Mouse (Mus musculus): Measurements from ENCODE around the gene 0610037L13Rik. TPM values are rescaled to one million over a fixed set of nuclear protein-coding genes. Genes with fewer than 3 reads are reported as not detected.

The 0610037L13Rik gene
- polyA plus RNA-seq, 1 experiment, result 137 TPM

- 76% methylated on average over 8 of the region's 8 CpGs for WGBS
- H3K27ac ChIP-seq (ENCODE audit: insufficient read depth, low read length), result no peak overlapping the region
- no peaks in the 10 kb centered on the region for H3K4me1 ChIP-seq (ENCODE audit: control insufficient read depth, insufficient read depth, low read length)
- H3K27me3 ChIP-seq (ENCODE audit: control insufficient read depth, insufficient read depth, low read length), result no peaks in the 10 kb centered on the region
- DNase-seq, result no peak
- TF ChIP-seq POLR2A (IDR thresholded peaks at IDR 0.05; ENCODE audit: borderline replicate concordance, insufficient read depth, low read length) (no peak), CTCF (IDR thresholded peaks at IDR 0.05; ENCODE audit: borderline replicate concordance, insufficient read depth, low read depth, low read length) (no peak)
- no peak overlapping the region for H3K4me3 ChIP-seq (replicated peaks; ENCODE audit: insufficient read depth, low read depth, low read length)
Measured at GRCm38 (mm10) chr4:107921152-107921695, 31.6 kb downstream of the 0610037L13Rik start.

GRCm38 (mm10) chr4:107921952-107922351, 32.3 kb downstream of the 0610037L13Rik start:
- no peak overlapping the region for H3K27ac ChIP-seq (ENCODE audit: insufficient read depth, low read length)

GRCm38 (mm10) chr4:107923145-107923802, 33.7 kb downstream of the 0610037L13Rik start, which contains the start of gene Cpt2:
Cpt2 (minus strand) TSS chr4:107923610.
- no peak within 1 kb of the TSS for H3K27ac ChIP-seq (ENCODE audit: insufficient read depth, low read length)
- 2% methylated on average over 38 of the region's 38 CpGs for WGBS
- DNase-seq, result peak; percentile 82 to 84
- H3K27me3 ChIP-seq (ENCODE audit: control insufficient read depth, insufficient read depth, low read length), result no peaks in the 10 kb centered on the region
- TF ChIP-seq CTCF (IDR thresholded peaks at IDR 0.05; ENCODE audit: borderline replicate concordance, insufficient read depth, low read depth, low read length), result no peak
- 0 out of 2 replicates have a peak, but pooled peaks have one; percentile 34 for TF ChIP-seq POLR2A (IDR thresholded peaks at IDR 0.05; ENCODE audit: borderline replicate concordance, insufficient read depth, low read length)
- peak within 1 kb of the TSS; percentile 52 for H3K4me3 ChIP-seq (replicated peaks; ENCODE audit: insufficient read depth, low read depth, low read length)
- no peaks in the 10 kb centered on the region for H3K4me1 ChIP-seq (ENCODE audit: control insufficient read depth, insufficient read depth, low read length)

More at GRCm38 (mm10) chr4:107921952-107922351, 32.3 kb downstream of the 0610037L13Rik start:
- DNase-seq, result no peak
- no peak for TF ChIP-seq CTCF (IDR thresholded peaks at IDR 0.05; ENCODE audit: borderline replicate concordance, insufficient read depth, low read depth, low read length)
- TF ChIP-seq POLR2A (IDR thresholded peaks at IDR 0.05; ENCODE audit: borderline replicate concordance, insufficient read depth, low read length), result no peak
- H3K4me1 ChIP-seq (ENCODE audit: control insufficient read depth, insufficient read depth, low read length), result no peaks in the 10 kb centered on the region
- 50% methylated on average over 4 of the region's 4 CpGs for WGBS
- no peaks in the 10 kb centered on the region for H3K27me3 ChIP-seq (ENCODE audit: control insufficient read depth, insufficient read depth, low read length)
- no peak overlapping the region for H3K4me3 ChIP-seq (replicated peaks; ENCODE audit: insufficient read depth, low read depth, low read length)

- whole genome bisulfite sequencing, result 43% methylated on average over 7 of the region's 7 CpGs
- no peak for TF ChIP-seq CTCF (IDR thresholded peaks at IDR 0.05; ENCODE audit: borderline replicate concordance, insufficient read depth, low read depth, low read length)
- no peak for TF ChIP-seq POLR2A (IDR thresholded peaks at IDR 0.05; ENCODE audit: borderline replicate concordance, insufficient read depth, low read length)
- Histone ChIP-seq H3K4me1 (ENCODE audit: control insufficient read depth, insufficient read depth, low read length) (no peaks in the 10 kb centered on the region), H3K27me3 (ENCODE audit: control insufficient read depth, insufficient read depth, low read length) (no peaks in the 10 kb centered on the region), H3K4me3 (replicated peaks; ENCODE audit: insufficient read depth, low read depth, low read length) (peak overlapping the region; percentile 52), H3K27ac (ENCODE audit: insufficient read depth, low read length) (no peak overlapping the region)
- DNase-seq, result no peak
Measured at GRCm38 (mm10) chr4:107923803-107924194, 34.2 kb downstream of the 0610037L13Rik start.

GRCm38 (mm10) chr4:107928269-107928668, 38.7 kb downstream of the 0610037L13Rik start:
- no peaks in the 10 kb centered on the region for H3K4me1 ChIP-seq (ENCODE audit: control insufficient read depth, insufficient read depth, low read length)
- no peak for DNase-seq
- H3K4me3 ChIP-seq (replicated peaks; ENCODE audit: insufficient read depth, low read depth, low read length), result no peak overlapping the region
- no peak overlapping the region for H3K27ac ChIP-seq (ENCODE audit: insufficient read depth, low read length)
- no peaks in the 10 kb centered on the region for H3K27me3 ChIP-seq (ENCODE audit: control insufficient read depth, insufficient read depth, low read length)
- WGBS, result 69% methylated on average over 2 of the region's 2 CpGs
- TF ChIP-seq POLR2A (IDR thresholded peaks at IDR 0.05; ENCODE audit: borderline replicate concordance, insufficient read depth, low read length), result no peak
- no peak for TF ChIP-seq CTCF (IDR thresholded peaks at IDR 0.05; ENCODE audit: borderline replicate concordance, insufficient read depth, low read depth, low read length)

- DNase-seq, result no peak
- 83% methylated on average over 2 of the region's 2 CpGs for WGBS
- Histone ChIP-seq H3K4me3 (replicated peaks; ENCODE audit: insufficient read depth, low read depth, low read length) (no peak overlapping the region), H3K27me3 (ENCODE audit: control insufficient read depth, insufficient read depth, low read length) (no peaks in the 10 kb centered on the region), H3K27ac (ENCODE audit: insufficient read depth, low read length) (no peak overlapping the region), H3K4me1 (ENCODE audit: control insufficient read depth, insufficient read depth, low read length) (no peaks in the 10 kb centered on the region)
- TF ChIP-seq POLR2A (IDR thresholded peaks at IDR 0.05; ENCODE audit: borderline replicate concordance, insufficient read depth, low read length), result no peak
- TF ChIP-seq CTCF (IDR thresholded peaks at IDR 0.05; ENCODE audit: borderline replicate concordance, insufficient read depth, low read depth, low read length), result no peak
Measured at GRCm38 (mm10) chr4:107928726-107929125, 39.1 kb downstream of the 0610037L13Rik start.

- 84% methylated on average over 3 of the region's 3 CpGs for WGBS
- H3K27me3 ChIP-seq (ENCODE audit: control insufficient read depth, insufficient read depth, low read length), result no peaks in the 10 kb centered on the region
- no peak overlapping the region for H3K27ac ChIP-seq (ENCODE audit: insufficient read depth, low read length)
- DNase-seq, result no peak
- no peaks in the 10 kb centered on the region for H3K4me1 ChIP-seq (ENCODE audit: control insufficient read depth, insufficient read depth, low read length)
- TF ChIP-seq CTCF (IDR thresholded peaks at IDR 0.05; ENCODE audit: borderline replicate concordance, insufficient read depth, low read depth, low read length) (no peak), POLR2A (IDR thresholded peaks at IDR 0.05; ENCODE audit: borderline replicate concordance, insufficient read depth, low read length) (no peak)
- H3K4me3 ChIP-seq (replicated peaks; ENCODE audit: insufficient read depth, low read depth, low read length), result no peak overlapping the region
Measured at GRCm38 (mm10) chr4:107931453-107931852, 41.8 kb downstream of the 0610037L13Rik start.

GRCm38 (mm10) chr4:107933239-107933638, 43.6 kb downstream of the 0610037L13Rik start:
- Histone ChIP-seq H3K4me1 (ENCODE audit: control insufficient read depth, insufficient read depth, low read length) (peaks cover 4% of the 10 kb centered on the region; the same call in 1 of the 2 replicates), H3K27me3 (ENCODE audit: control insufficient read depth, insufficient read depth, low read length) (no peaks in the 10 kb centered on the region), H3K4me3 (replicated peaks; ENCODE audit: insufficient read depth, low read depth, low read length) (no peak overlapping the region), H3K27ac (ENCODE audit: insufficient read depth, low read length) (no peak overlapping the region)
- no peak for TF ChIP-seq CTCF (IDR thresholded peaks at IDR 0.05; ENCODE audit: borderline replicate concordance, insufficient read depth, low read depth, low read length)
- no peak for TF ChIP-seq POLR2A (IDR thresholded peaks at IDR 0.05; ENCODE audit: borderline replicate concordance, insufficient read depth, low read length)
- DNase-seq, result no peak
- 48% methylated on average over 8 of the region's 8 CpGs for WGBS
